Mouse (Mus musculus) kidney, adult 2 months (tissue): ENCODE measurements around the gene Fbxw10.

ENCODE experiments used
- CTCF ChIP-seq: fragments of 200-500 bp; conservative IDR thresholded peaks from 2 replicates; pipeline ENCODE4 v1.5.1; 2011; ENCODE audit warnings: low read depth, mild to moderate bottlenecking, control low read depth, low read length, moderate library complexity, mixed read lengths; ENCODE audit not compliant: insufficient read depth, insufficient read length
- POLR2A ChIP-seq: fragments of 200-500 bp; IDR thresholded peaks from one replicate; pipeline ENCODE4 v1.6.1; 2011; ENCODE audit warnings: low read depth, low read length, control low read depth

GRCm38 (mm10) chr11:62876445-62876844 lies 29.6 kb downstream of the Fbxw10 start:
- TF ChIP-seq POLR2A (no peak), CTCF (no peak)
